Mouse (Mus musculus) embryonic facial prominence, embryonic 11.5 days (tissue): ENCODE measurements around the gene Trim62. TPM values are rescaled to one million over a fixed set of nuclear protein-coding genes. Genes with fewer than 3 reads are reported as not detected.

Source experiments
- ATAC-seq: fragments of 200-750 bp; cut with Nextera tagmentation; replicated peaks from 2 replicates; pipeline ENCODE4 v1.8.0; 2017; ENCODE audit warnings: low read depth; ENCODE audit not compliant: insufficient number of reproducible peaks, low FRiP score, low TSS enrichment
- DNase-seq: peaks from one replicate; pipeline ENCODE4 v3.0.0-alpha.2; 2015; ENCODE audit warnings: low spot score
- H3K27ac ChIP-seq: fragments of 300-500 bp; sonication (generic); replicated peaks from 2 replicates; pipeline ENCODE4 v1.5.1; 2014; ENCODE audit warnings: mild to moderate bottlenecking, low read depth, low read length, control low read depth
- H3K27me3 ChIP-seq: fragments of 300-500 bp; sonication (generic); 2 replicates; pipeline ENCODE4 v1.6.1; 2014; ENCODE audit warnings: mild to moderate bottlenecking, low read length, moderate library complexity, mixed read lengths; ENCODE audit not compliant: control insufficient read depth, insufficient read depth
- H3K36me3 ChIP-seq: fragments of 300-500 bp; sonication (generic); replicated peaks from 2 replicates; pipeline ENCODE4 v1.6.1; 2014; ENCODE audit warnings: low read depth, mild to moderate bottlenecking, low read length, moderate library complexity, mixed read lengths; ENCODE audit not compliant: control insufficient read depth, insufficient read depth
- H3K4me1 ChIP-seq: fragments of 300-500 bp; sonication (generic); 2 replicates; pipeline ENCODE4 v1.6.1; 2014; ENCODE audit warnings: low read length, mixed read lengths; ENCODE audit not compliant: control insufficient read depth, insufficient read depth
- H3K4me2 ChIP-seq: fragments of 300-500 bp; sonication (generic); 2 replicates; pipeline ENCODE4 v1.6.1; 2014; ENCODE audit warnings: low read depth, mild to moderate bottlenecking, control low read depth, low read length, moderate library complexity
- H3K4me3 ChIP-seq: fragments of 300-500 bp; sonication (generic); 2 replicates; pipeline ENCODE4 v1.5.1; 2014; ENCODE audit warnings: low read depth, low read length, control low read depth
- H3K9ac ChIP-seq: fragments of 300-500 bp; sonication (generic); replicated peaks from 2 replicates; pipeline ENCODE4 v1.6.1; 2014; ENCODE audit warnings: mild to moderate bottlenecking, control low read depth, low read length
- H3K9me3 ChIP-seq: fragments of 300-500 bp; sonication (generic); replicated peaks from 2 replicates; pipeline ENCODE4 v1.6.1; 2016; ENCODE audit warnings: mild to moderate bottlenecking, low read length, inconsistent platforms, mixed read lengths; ENCODE audit not compliant: control insufficient read depth
- WGBS: fragments of 180-500 bp; shearing (Covaris S2); extraction: QIAGEN DNeasy Blood & Tissue Kit; methylation state at CpG from one replicate; pipeline ENCODE4 v1.1.7; 2014; 5-methylcytosine and 5-hydroxymethylcytosine counted together
- polyA plus RNA-seq: library from polyadenylated mRNA; unstranded; fragments of >200 nt; fragmentation: Nextera tagmentation; extraction: Ambion mirVana; gene quantifications from 2 replicates; pipeline ENCODE4 v1.2.1, GENCODE M21; 2014

Trim62 gene
- polyA plus RNA-seq, 1 experiment from 2014 or later, result 14.6 TPM

DNA sequence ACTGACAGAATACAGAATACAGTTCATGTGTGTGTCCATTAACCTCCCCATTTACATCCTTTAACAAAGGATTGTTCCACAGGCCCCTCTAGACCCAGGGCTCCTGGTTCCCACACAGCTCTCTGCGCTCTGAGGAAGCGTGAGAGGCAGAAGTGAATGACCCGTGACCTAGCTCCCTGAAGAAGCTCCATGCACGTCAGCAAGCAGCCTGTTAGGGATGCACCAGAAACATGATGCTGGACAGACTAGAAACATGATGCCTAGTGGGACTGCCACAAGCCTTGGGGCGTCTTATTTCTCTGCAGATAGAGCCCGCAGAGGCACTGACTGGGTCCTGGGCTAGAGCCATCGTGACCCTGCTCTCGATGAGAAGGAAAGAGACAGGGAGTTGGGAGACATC is 23.4 kb downstream of the Trim62 start:
- DNase-seq (peak; percentile 36), ATAC-seq (0 out of 2 replicates have a peak, but pooled peaks have one; percentile 1)
- Histone ChIP-seq H3K36me3 (peaks cover 2% of the 10 kb centered on the region; the same call in 1 of the 2 replicates), H3K4me2 (no peak overlapping the region), H3K27ac (0 out of 2 replicates have a peak overlapping the region, but pooled peaks have one; percentile 59), H3K9me3 (no peaks in the 10 kb centered on the region), H3K4me1 (peaks cover 21% of the 10 kb centered on the region), H3K9ac (peak overlapping the region; percentile 23), H3K4me3 (no peak overlapping the region), H3K27me3 (no peaks in the 10 kb centered on the region)
- 16% methylated on average over 8 of the region's 8 CpGs for WGBS

DNA sequence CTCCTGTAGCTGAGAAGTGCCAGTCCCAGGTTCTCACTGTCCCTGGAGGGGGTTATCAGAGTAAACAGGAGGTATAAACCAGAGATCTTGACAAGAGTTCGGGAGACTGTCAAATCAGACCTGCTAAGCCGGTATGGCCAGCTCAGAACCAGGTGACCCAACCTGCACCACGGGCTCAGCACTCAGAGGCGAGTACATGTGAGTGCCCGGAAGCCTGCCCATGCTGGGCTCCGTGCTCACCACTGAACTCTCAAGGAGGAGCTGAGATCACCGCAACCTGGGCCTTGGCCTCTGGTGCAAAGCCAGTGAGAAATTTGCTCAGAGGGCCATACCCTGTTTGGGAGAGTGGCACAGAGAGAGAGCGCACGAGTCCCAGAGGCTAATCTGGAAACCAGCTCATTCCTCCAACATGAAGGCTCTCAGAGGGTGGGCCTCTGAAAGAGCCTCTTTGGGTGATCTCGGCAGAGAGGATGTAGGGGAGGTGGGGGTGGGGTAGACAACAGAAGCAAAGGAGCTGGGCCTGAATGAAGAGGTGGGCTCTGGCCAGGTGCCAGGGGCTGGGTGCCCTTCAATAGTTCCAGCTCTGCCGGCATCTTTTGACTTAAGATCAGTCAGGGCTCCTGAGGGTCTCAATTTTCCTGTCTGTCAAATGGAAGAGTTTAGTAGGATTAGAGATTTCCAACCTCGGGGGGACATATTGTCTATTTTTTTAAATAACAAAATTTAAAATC is 24.0 kb downstream of the Trim62 start:
- 62% methylated on average over 12 of the region's 12 CpGs for WGBS
- Histone ChIP-seq H3K9ac (peak overlapping the region; percentile 5; the same call in 1 of the 2 replicates), H3K36me3 (peaks cover 2% of the 10 kb centered on the region; the same call in 1 of the 2 replicates), H3K27me3 (no peaks in the 10 kb centered on the region), H3K4me3 (no peak overlapping the region), H3K4me2 (no peak overlapping the region), H3K9me3 (no peaks in the 10 kb centered on the region), H3K4me1 (peaks cover 21% of the 10 kb centered on the region), H3K27ac (0 out of 2 replicates have a peak overlapping the region, but pooled peaks have one; percentile 59)
- DNase-seq (peak; percentile 22), ATAC-seq (no peak)

DNA sequence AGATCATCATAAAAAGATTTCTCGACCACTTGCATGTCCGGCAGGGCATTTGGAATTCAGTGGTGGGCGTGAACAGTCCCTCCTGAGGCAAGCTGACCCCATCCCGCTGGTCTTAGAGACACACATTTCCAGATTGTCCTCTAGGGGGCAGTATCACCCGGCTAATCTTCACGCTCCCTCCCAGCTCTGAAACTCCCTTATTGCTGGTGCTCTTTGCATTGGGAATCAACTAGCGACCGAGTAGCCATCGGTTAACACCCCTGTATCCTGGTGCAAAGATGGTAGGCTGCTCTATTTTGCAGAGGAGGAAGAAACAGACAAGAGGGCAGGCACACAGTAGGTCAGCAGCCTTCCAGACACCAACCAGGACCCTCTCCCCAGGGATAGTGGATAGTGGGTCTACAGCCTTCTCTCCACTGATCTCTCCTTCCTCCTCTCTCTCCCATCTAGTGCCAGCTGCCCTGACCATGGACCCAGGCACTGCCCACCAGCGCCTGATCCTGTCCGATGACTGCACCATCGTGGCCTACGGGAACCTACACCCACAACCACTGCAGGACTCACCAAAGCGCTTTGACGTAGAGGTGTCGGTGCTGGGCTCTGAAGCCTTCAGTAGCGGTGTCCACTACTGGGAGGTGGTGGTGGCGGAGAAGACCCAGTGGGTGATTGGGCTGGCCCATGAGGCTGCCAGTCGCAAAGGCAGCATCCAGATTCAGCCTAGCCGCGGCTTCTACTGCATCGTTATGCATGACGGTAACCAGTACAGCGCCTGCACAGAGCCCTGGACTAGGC is 25.4 kb downstream of the Trim62 start:
- no peak overlapping the region for H3K9ac ChIP-seq
- DNase-seq (peak; percentile 78), ATAC-seq (no peak)
- H3K27ac ChIP-seq, result no peak overlapping the region
- H3K4me3 ChIP-seq, result no peak overlapping the region
- H3K4me1 ChIP-seq, result peaks cover 20% of the 10 kb centered on the region
- no peaks in the 10 kb centered on the region for H3K27me3 ChIP-seq
- peaks cover 2% of the 10 kb centered on the region; the same call in 1 of the 2 replicates for H3K36me3 ChIP-seq
- H3K9me3 ChIP-seq, result no peaks in the 10 kb centered on the region
- 64% methylated on average over 24 of the region's 24 CpGs for WGBS
- no peak overlapping the region for H3K4me2 ChIP-seq

DNA sequence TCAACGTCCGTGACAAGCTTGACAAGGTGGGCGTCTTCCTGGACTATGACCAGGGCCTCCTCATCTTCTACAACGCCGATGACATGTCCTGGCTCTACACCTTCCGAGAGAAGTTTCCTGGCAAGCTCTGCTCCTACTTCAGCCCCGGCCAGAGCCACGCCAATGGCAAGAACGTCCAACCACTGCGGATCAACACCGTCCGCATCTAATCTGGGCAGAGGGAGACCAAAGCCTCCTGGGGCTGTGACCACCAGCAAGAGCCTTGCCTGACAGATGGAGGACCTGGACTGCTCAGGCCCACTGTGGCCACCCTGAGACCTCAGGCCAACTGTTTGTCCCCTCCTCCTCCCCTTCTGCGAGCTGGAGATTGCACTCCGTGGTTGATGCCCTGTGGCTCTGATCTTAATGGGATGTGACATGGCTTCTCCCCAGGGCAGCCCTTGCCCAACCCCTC is 26.0 kb downstream of the Trim62 start:
- peaks cover 2% of the 10 kb centered on the region; the same call in 1 of the 2 replicates for H3K36me3 ChIP-seq
- H3K27me3 ChIP-seq, result no peaks in the 10 kb centered on the region
- WGBS, result 86% methylated on average over 14 of the region's 14 CpGs
- H3K9me3 ChIP-seq, result no peaks in the 10 kb centered on the region
- no peak overlapping the region for H3K27ac ChIP-seq
- H3K4me1 ChIP-seq, result peaks cover 13% of the 10 kb centered on the region
- DNase-seq (no peak), ATAC-seq (no peak)
- H3K9ac ChIP-seq, result no peak overlapping the region
- no peak overlapping the region for H3K4me2 ChIP-seq
- no peak overlapping the region for H3K4me3 ChIP-seq

DNA sequence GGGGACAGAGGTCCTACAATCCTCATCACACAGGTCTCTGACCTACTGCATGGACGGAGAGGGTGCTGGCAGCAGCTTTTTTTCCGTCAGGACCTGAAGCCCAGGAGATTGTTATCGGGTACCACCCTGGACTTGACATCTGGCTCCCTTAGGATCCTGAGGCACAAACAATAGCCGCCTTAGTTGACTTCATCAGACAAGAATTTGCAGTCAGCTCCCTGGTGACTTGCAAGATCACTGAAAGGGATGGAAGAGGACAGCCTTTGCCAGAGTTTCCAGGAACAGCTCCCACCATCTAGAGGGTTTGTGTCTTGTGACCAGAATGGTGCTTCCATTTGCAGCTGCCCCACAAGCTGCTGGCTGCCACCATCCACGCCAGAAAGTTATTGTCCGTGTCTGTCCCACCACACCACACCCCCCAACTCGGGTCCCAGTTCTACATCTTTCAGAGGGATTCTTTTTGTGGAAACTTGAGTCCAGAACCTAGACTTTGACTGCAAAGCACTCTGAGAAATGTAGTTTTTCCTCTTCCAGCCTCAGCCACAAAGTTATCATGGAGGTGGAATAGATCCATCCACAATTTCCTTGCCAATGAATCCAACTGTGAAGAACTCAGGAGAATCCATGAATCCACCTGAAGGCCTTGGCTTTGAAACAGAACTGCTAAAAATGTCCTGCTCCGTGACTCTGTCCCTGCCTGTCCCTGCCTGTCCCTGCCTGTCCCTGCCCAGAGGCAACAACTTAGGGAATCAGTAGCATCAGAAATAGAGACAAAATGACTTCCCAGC is 27.1 kb downstream of the Trim62 start:
- H3K27me3 ChIP-seq, result no peaks in the 10 kb centered on the region
- H3K9ac ChIP-seq, result no peak overlapping the region
- ATAC-seq (no peak), DNase-seq (no peak)
- H3K36me3 ChIP-seq, result peaks cover 2% of the 10 kb centered on the region; the same call in 1 of the 2 replicates
- H3K4me1 ChIP-seq, result peaks cover 3% of the 10 kb centered on the region; the same call in 1 of the 2 replicates
- no peak overlapping the region for H3K27ac ChIP-seq
- 82% methylated on average over 8 of the region's 8 CpGs for WGBS
- H3K4me3 ChIP-seq, result no peak overlapping the region
- H3K4me2 ChIP-seq, result no peak overlapping the region
- H3K9me3 ChIP-seq, result no peaks in the 10 kb centered on the region

DNA sequence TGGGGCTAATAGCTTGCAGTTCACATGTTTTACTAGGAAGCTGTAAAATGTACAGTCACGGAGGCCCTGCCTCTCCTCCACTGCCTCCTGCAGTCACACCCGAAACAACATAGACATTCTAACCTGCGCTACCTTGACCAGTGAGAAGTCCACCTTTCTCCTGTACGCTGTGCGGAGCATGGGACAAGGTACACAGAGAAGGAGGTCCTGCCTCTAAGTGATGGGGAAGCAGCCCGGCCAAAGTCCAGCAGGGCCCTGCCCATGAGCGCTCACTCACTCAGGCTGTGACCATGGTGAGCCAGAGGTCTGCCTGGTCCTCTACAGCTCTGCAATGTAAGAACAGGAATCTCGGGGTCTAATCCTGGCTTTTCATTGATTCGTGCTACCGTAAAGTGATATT is 28.7 kb downstream of the Trim62 start:
- WGBS, result 93% methylated on average over 10 of the region's 10 CpGs
- 0 out of 2 replicates have a peak, but pooled peaks cover under 1% of the 10 kb centered on the region for H3K4me1 ChIP-seq
- no peak for ATAC-seq
- peaks cover 2% of the 10 kb centered on the region; the same call in 1 of the 2 replicates for H3K36me3 ChIP-seq
- H3K9me3 ChIP-seq, result no peaks in the 10 kb centered on the region
- DNase-seq, result no peak
- no peak overlapping the region for H3K27ac ChIP-seq
- H3K9ac ChIP-seq, result no peak overlapping the region
- H3K4me3 ChIP-seq, result no peak overlapping the region
- H3K4me2 ChIP-seq, result no peak overlapping the region
- no peaks in the 10 kb centered on the region for H3K27me3 ChIP-seq

DNA sequence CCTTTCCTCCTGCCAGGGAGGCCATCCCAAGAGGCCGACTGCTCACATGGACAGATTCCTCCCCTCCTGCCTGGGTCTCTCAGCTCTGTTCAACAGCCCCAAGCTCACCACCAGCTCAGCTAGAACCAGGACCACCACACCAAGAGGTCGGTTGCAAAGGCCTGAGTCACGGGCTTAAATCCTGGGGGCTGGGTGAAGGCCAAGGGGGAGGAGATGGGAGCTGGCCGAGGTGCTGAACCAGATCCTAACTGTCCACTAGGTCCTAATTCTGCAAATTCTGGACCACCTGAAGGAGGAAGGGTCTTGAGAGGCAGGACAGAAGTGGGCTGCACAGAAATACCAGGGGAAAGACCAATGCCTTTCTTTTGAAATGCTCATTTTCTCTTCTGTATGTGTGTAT is 30.4 kb downstream of the Trim62 start:
- no peak overlapping the region for H3K27ac ChIP-seq
- no peak overlapping the region for H3K4me2 ChIP-seq
- WGBS, result 28% methylated on average over 4 of the region's 4 CpGs
- ATAC-seq (no peak), DNase-seq (peak; percentile 71)
- H3K4me3 ChIP-seq, result no peak overlapping the region
- H3K27me3 ChIP-seq, result no peaks in the 10 kb centered on the region
- peaks cover 2% of the 10 kb centered on the region; the same call in 1 of the 2 replicates for H3K36me3 ChIP-seq
- no peaks in the 10 kb centered on the region for H3K9me3 ChIP-seq
- H3K4me1 ChIP-seq, result no peaks in the 10 kb centered on the region
- H3K9ac ChIP-seq, result no peak overlapping the region
